ENCODE assay signal across 14 mouse cellular contexts in genomic region chr1:187740531-187740930, GRCm38 (mm10).
DNase-seq lines count a peak whose midpoint lies in the region; ATAC-seq lines count a peak whose summit lies in the region.
"Had no signal": no experiment of that assay in that cellular context is flagged by ENCODE, and none has a peak within 500 bp of the region (broad histone marks: within the 10 kb centered on the region; RNA-seq: fewer than 3 reads in every experiment).

No protein-coding gene starts in this region.

- WGBS in heart, embryonic 13.5 days, result 37% methylated on average over 12 of the region's 12 CpGs
- WGBS in forebrain, embryonic 16.5 days, result 72% methylated on average over 12 of the region's 12 CpGs
- WGBS in midbrain, embryonic 15.5 days, result 91% methylated on average over 12 of the region's 12 CpGs

- ATAC-seq in heart, embryonic 13.5 days (ENCODE audit: extremely low read depth, insufficient number of reproducible peaks, low FRiP score, low TSS enrichment), result no peak
- ATAC-seq in forebrain, embryonic 16.5 days, result no peak
- ATAC-seq in midbrain, embryonic 15.5 days (replicated peaks), result no peak
- ATAC-seq: activated CD4-positive, CD25-positive, alpha-beta regulatory T cell, adult 4 months; forebrain, postnatal 0 days had no signal

- H3K36me3 ChIP-seq in heart, embryonic 13.5 days, result no peaks in the 10 kb centered on the region
- H3K36me3 ChIP-seq in forebrain, embryonic 16.5 days (ENCODE audit: control insufficient read depth, insufficient read depth), result no peaks in the 10 kb centered on the region
- no peaks in the 10 kb centered on the region for H3K36me3 ChIP-seq in midbrain, embryonic 15.5 days (replicated peaks)
- H3K36me3 ChIP-seq: G1E had no signal

- H3K4me2 ChIP-seq in heart, embryonic 13.5 days, result peak overlapping the region; percentile 37
- H3K4me2 ChIP-seq in forebrain, embryonic 16.5 days (ENCODE audit: low read length), result no peak overlapping the region
- H3K4me2 ChIP-seq in midbrain, embryonic 15.5 days, result no peak overlapping the region
- H3K4me2 ChIP-seq: midbrain, embryonic 11.5 days had no signal

- H3K27ac ChIP-seq in heart, embryonic 13.5 days (replicated peaks), result peak overlapping the region; percentile 38; the same call in 1 of the 2 replicates
- no peak overlapping the region for H3K27ac ChIP-seq in forebrain, embryonic 16.5 days (ENCODE audit: low read length)
- no peak overlapping the region for H3K27ac ChIP-seq in midbrain, embryonic 15.5 days

- peak overlapping the region; percentile 0; the same call in 1 of the 2 replicates for H3K9ac ChIP-seq in heart, embryonic 13.5 days
- no peak overlapping the region for H3K9ac ChIP-seq in forebrain, embryonic 16.5 days (replicated peaks; ENCODE audit: low read depth, low read length)
- H3K9ac ChIP-seq in midbrain, embryonic 15.5 days, result no peak overlapping the region
- H3K9ac ChIP-seq: forebrain, postnatal 0 days had no signal

- peak overlapping the region; percentile 1; the same call in 1 of the 2 replicates for H3K4me3 ChIP-seq in heart, embryonic 13.5 days
- no peak overlapping the region for H3K4me3 ChIP-seq in forebrain, embryonic 16.5 days (replicated peaks; ENCODE audit: low read length)
- H3K4me3 ChIP-seq in midbrain, embryonic 15.5 days, result no peak overlapping the region

- peak; percentile 85 for DNase-seq in heart, adult 11 months
- DNase-seq in heart, adult 8-10 months (ENCODE audit: low spot score), result no peak
- peak; percentile 67 for DNase-seq in adrenal gland, postnatal 14 days
- DNase-seq in skeletal muscle tissue, adult 2 months (ENCODE audit: low read depth, low spot score), result peak; percentile 9
- DNase-seq in kidney, adult 11 months, result no peak
- DNase-seq: forebrain, postnatal 0 days; kidney, postnatal 4 days; liver had no signal

- H3K4me1 ChIP-seq in heart, embryonic 13.5 days, result peaks cover 42% of the 10 kb centered on the region
- peaks cover 4% of the 10 kb centered on the region; the same call in 1 of the 2 replicates for H3K4me1 ChIP-seq in forebrain, embryonic 16.5 days (replicated peaks; ENCODE audit: control insufficient read depth, insufficient read depth, low read length)
- no peaks in the 10 kb centered on the region for H3K4me1 ChIP-seq in midbrain, embryonic 15.5 days

- no peaks in the 10 kb centered on the region for H3K9me3 ChIP-seq in heart, embryonic 13.5 days
- no peaks in the 10 kb centered on the region for H3K9me3 ChIP-seq in forebrain, embryonic 16.5 days (ENCODE audit: control insufficient read depth, low read length)
- H3K9me3 ChIP-seq in midbrain, embryonic 15.5 days, result peaks cover under 1% of the 10 kb centered on the region; the same call in 1 of the 2 replicates

- no peaks in the 10 kb centered on the region for H3K27me3 ChIP-seq in heart, embryonic 13.5 days (replicated peaks)
- H3K27me3 ChIP-seq in forebrain, embryonic 16.5 days (replicated peaks; ENCODE audit: control insufficient read depth, insufficient read depth, low read length), result no peaks in the 10 kb centered on the region
- H3K27me3 ChIP-seq in midbrain, embryonic 15.5 days (replicated peaks), result no peaks in the 10 kb centered on the region

Comparison
In these comparisons a context has a peak if more than half of its experiments do, and no peak if none do; other contexts are left out.
1. DNase-seq: peak in heart, adult 11 months (single experiment), adrenal gland, postnatal 14 days (single experiment) and skeletal muscle tissue, adult 2 months (single experiment); none in heart, adult 8-10 months (single experiment) and kidney, adult 11 months (single experiment).